Mouse (Mus musculus) lung, postnatal 0 days (tissue): Measurements from ENCODE around the gene Dclre1a. TPM values are rescaled to one million over a fixed set of nuclear protein-coding genes. Genes with fewer than 3 reads are reported as not detected.

Experiments
- ATAC-seq: fragments of 200-750 bp; cut with Nextera tagmentation; 2 replicates; pipeline ENCODE4 v1.8.0; 2017; ENCODE audit warnings: moderate library complexity
- DNase-seq: peaks from one replicate; pipeline ENCODE4 v3.0.0-alpha.2; 2016; ENCODE audit warnings: low spot score
- H3K27ac ChIP-seq: fragments of 300-500 bp; sonication (generic); 2 replicates; pipeline ENCODE4 v1.5.1; 2014; ENCODE audit warnings: antibody characterized with exemption, mild to moderate bottlenecking, low read length, mixed read lengths
- H3K27me3 ChIP-seq: fragments of 300-500 bp; sonication (generic); replicated peaks from 2 replicates; pipeline ENCODE4 v1.6.1; 2014; ENCODE audit warnings: low read length, mixed read lengths; ENCODE audit not compliant: insufficient read depth
- H3K36me3 ChIP-seq: fragments of 300-500 bp; sonication (generic); 2 replicates; pipeline ENCODE4 v1.6.1; 2014; ENCODE audit warnings: low read length, mixed read lengths; ENCODE audit not compliant: insufficient read depth
- H3K4me1 ChIP-seq: fragments of 300-500 bp; sonication (generic); 2 replicates; pipeline ENCODE4 v1.6.1; 2014; ENCODE audit warnings: antibody characterized with exemption, low read depth, low read length, mixed read lengths; ENCODE audit not compliant: insufficient read depth
- H3K4me2 ChIP-seq: fragments of 300-500 bp; sonication (generic); replicated peaks from 2 replicates; pipeline ENCODE4 v1.6.1; 2014; ENCODE audit warnings: low read depth, mild to moderate bottlenecking, low read length, moderate library complexity, mixed read lengths
- H3K4me3 ChIP-seq: fragments of 300-500 bp; sonication (generic); 2 replicates; pipeline ENCODE4 v1.5.1; 2014; ENCODE audit warnings: low read depth, low read length
- H3K9ac ChIP-seq: fragments of 300-500 bp; sonication (generic); replicated peaks from 2 replicates; pipeline ENCODE4 v1.6.1; 2014; ENCODE audit warnings: low read depth, mild to moderate bottlenecking
- H3K9me3 ChIP-seq: fragments of 300-500 bp; sonication (generic); 2 replicates; pipeline ENCODE4 v1.6.1; 2016; ENCODE audit warnings: low read length, mixed read lengths
- CTCF ChIP-seq: IDR thresholded peaks from 2 replicates; pipeline ENCODE4 v1.5.1; 2016; ENCODE audit warnings: antibody characterized with exemption, mild to moderate bottlenecking
- EP300 ChIP-seq: IDR thresholded peaks from 2 replicates; pipeline ENCODE4 v1.6.1; 2016; ENCODE audit warnings: antibody characterized with exemption, mild to moderate bottlenecking, control low read depth
- WGBS: fragments of 180-500 bp; shearing (Covaris S2); extraction: QIAGEN DNeasy Blood & Tissue Kit; methylation state at CpG from one replicate; pipeline ENCODE4 v1.1.7; 2014; 5-methylcytosine and 5-hydroxymethylcytosine counted together
- polyA plus RNA-seq: library from polyadenylated mRNA; unstranded; fragments of >200 nt; fragmentation: Nextera tagmentation; extraction: Ambion mirVana; gene quantifications from 2 replicates; pipeline ENCODE4 v1.2.1, GENCODE M21; 2015

The Dclre1a gene
- polyA plus RNA-seq, 1 experiment from 2014 or later = 16.7 TPM

DNA sequence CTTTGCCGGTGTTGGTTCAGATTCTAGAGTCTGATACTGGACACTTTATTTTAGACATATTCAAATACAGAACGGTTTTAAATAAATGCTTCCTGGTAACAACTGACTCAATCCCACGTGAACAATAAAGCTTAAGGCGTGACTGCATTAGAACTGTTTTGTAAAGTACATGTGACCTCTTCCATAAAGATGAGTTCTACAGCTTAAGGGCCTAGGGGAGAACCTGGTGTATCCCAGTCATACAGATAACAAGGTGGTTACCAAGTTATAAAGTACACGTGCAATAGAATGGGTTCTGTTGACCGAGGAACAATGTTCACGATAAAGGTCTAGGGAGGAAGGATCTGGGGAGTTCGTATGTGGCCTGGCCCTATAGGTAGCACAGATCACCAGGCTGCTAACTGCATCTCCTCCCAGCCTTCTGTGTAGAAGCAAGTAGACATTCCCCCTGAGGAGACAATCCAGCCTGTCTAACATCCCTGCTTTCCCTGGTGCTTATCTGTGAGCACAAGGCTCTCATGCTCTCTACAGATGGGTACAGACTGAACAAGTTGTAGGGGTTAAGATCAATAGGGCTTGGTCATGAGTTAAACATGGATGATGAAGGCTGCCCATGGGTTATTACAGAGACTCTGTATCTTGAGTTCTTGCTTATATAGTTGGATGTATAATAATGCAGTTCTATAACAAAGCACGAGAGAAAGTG lies 14.6 kb upstream of the Dclre1a start:
- Histone ChIP-seq H3K4me1 (no peaks in the 10 kb centered on the region), H3K4me3 (no peak overlapping the region), H3K36me3 (no peaks in the 10 kb centered on the region), H3K9me3 (no peaks in the 10 kb centered on the region), H3K27me3 (no peaks in the 10 kb centered on the region), H3K9ac (no peak overlapping the region), H3K4me2 (no peak overlapping the region), H3K27ac (no peak overlapping the region)
- 84% methylated on average over 9 of the region's 9 CpGs for WGBS
- TF ChIP-seq CTCF (no peak), EP300 (no peak)
- ATAC-seq (no peak), DNase-seq (no peak)

DNA sequence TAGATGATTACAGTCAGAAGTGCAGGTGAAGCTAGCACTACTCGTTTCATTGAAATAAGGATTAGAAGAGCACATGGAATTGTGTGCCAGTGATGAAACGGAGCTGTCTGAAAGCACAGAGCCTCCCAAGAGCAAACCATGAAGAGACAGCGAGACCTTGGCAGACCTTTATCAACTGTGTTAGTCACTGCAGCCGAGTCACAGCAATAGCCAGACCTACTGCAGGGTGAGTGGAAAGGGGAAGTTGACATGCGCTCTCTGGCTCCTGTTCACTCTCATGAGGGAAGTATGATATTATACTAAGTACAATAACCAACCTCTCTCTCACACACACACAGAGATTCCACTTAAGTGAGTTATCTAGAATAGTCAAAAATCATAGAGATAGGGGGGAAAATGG lies 8.0 kb upstream of the Dclre1a start:
- TF ChIP-seq EP300 (no peak), CTCF (no peak)
- Histone ChIP-seq H3K27ac (no peak overlapping the region), H3K36me3 (peaks cover 7% of the 10 kb centered on the region), H3K4me1 (no peaks in the 10 kb centered on the region), H3K27me3 (no peaks in the 10 kb centered on the region), H3K9ac (no peak overlapping the region), H3K4me2 (no peak overlapping the region), H3K9me3 (no peaks in the 10 kb centered on the region), H3K4me3 (no peak overlapping the region)
- WGBS = 61% methylated on average over 5 of the region's 5 CpGs
- ATAC-seq (no peak), DNase-seq (peak; percentile 48)

DNA sequence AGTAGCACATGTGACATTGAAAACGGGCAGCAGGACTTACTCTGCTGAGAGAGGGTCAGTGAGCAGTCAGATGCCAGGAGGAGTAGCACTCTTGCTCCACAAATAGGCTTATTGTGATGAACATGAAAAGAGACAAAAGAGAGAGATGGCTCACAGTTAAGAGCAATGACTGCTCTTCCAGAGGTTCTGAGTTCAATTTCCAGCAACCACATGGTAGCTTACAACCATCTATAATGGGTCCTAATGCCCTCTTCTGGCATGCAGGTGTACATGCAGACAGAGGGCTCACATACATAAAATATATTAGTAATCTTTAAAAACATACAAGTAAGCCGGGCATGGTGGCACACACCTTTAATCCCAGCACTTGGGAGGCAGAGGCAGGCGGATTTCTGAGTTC lies 5.2 kb upstream of the Dclre1a start:
- Histone ChIP-seq H3K4me2 (no peak overlapping the region), H3K9me3 (no peaks in the 10 kb centered on the region), H3K9ac (no peak overlapping the region), H3K4me3 (no peak overlapping the region), H3K27ac (no peak overlapping the region), H3K4me1 (0 out of 2 replicates have a peak, but pooled peaks cover 3% of the 10 kb centered on the region), H3K27me3 (no peaks in the 10 kb centered on the region), H3K36me3 (peaks cover 7% of the 10 kb centered on the region)
- no peak for TF ChIP-seq EP300
- TF ChIP-seq CTCF = no peak
- ATAC-seq (no peak), DNase-seq (no peak)
- WGBS = 97% methylated on average over 3 of the region's 3 CpGs

DNA sequence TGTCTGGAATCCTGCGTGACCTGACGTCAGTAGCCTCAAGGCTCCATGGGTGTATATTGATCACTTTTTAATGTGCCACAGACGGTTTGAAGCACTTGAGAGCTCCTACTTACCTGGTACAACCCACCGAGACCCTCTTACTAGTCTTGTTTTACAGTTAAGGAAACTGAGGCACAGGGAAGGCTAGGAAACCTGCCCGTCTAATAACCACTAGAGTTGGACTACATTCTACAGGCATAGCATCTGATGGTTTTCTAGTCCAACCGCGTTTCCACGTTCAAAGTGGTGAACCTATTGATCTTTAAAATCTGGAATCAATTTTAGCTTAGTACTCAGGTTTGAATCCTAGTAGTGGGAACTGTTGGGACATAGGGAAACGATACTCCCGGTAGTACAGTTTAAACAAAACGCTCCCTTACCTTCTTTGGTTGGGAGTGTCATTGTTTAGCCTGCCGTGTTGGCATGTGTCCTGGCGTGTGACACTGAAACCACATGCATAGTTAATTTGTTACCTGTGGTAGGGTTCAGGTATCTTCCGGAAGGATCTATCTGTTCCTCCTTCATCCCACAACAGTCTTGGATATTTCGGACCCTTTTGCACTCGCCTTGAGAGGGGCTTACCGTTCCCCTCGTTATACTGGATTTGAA lies 1.1 kb upstream of the Dclre1a start:
- H3K27ac ChIP-seq = peak overlapping the region; percentile 98
- peak overlapping the region; percentile 90 for H3K4me3 ChIP-seq
- H3K4me1 ChIP-seq = peaks cover 3% of the 10 kb centered on the region; the same call in 1 of the 2 replicates
- H3K9ac ChIP-seq = peak overlapping the region; percentile 93
- WGBS = 14% methylated on average over 18 of the region's 18 CpGs
- H3K9me3 ChIP-seq = no peaks in the 10 kb centered on the region
- no peak for TF ChIP-seq CTCF
- no peak for TF ChIP-seq EP300
- H3K4me2 ChIP-seq = peak overlapping the region; percentile 83
- DNase-seq (peak; percentile 58), ATAC-seq (no peak)
- H3K36me3 ChIP-seq = peaks cover 7% of the 10 kb centered on the region
- H3K27me3 ChIP-seq = no peaks in the 10 kb centered on the region

DNA sequence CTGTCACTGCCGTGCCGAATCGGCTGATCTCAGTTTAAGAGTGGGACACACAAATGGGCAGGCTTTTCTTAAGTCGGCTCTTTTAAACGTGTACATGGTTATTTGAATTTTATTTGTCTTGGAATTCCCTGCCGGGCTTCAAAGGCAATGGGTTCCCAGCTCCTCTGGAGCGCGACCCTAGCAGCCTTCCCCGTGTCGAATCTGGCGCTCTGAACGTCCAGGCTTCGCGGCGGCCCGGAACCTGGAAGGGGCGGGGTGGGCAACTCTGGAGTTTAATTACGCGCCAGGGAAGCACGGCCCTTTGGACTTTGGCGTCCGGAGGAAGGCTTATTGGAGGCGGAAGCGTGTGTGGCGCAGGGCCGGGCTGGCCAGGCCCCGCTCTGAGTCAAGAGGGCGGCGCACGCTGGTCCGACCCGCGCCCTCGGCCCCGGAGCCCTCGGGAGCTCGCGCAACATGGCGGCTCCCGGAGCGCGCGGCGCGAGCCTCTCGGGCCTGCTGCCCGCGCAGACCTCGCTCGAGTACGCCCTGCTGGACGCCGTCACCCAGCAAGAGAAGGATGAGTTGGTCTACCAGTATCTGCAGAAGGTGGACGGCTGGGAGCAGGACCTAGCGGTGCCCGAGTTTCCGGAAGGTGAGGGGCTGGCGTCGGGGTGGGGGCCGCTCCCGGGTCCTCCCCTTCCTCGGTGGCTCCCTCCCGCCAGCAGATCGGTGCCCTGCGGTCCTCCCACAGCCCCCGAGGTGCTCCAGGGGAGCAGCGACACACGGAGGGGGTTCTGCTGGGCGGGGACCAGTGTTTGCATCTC lies 409 bp upstream of the Dclre1a start, which contains the start of gene Nhlrc2:
Nhlrc2 (plus strand) TSS at position 32 of the 803 bp plus-strand sequence.
- H3K4me2 ChIP-seq = peak within 1 kb of the TSS; percentile 83
- H3K4me3 ChIP-seq = peak within 1 kb of the TSS; percentile 90
- no peaks in the 10 kb centered on the region for H3K9me3 ChIP-seq
- WGBS = under 1% methylated on average over 63 of the region's 69 CpGs
- H3K36me3 ChIP-seq = peaks cover 7% of the 10 kb centered on the region
- peaks cover 3% of the 10 kb centered on the region; the same call in 1 of the 2 replicates for H3K4me1 ChIP-seq
- ATAC-seq (peak; percentile 94), DNase-seq (peak; percentile 96)
- H3K27ac ChIP-seq = peak within 1 kb of the TSS; percentile 98
- TF ChIP-seq CTCF = no peak; the same call in 1 of the 2 replicates
- no peak for TF ChIP-seq EP300
- no peaks in the 10 kb centered on the region for H3K27me3 ChIP-seq
- peak within 1 kb of the TSS; percentile 93 for H3K9ac ChIP-seq

DNA sequence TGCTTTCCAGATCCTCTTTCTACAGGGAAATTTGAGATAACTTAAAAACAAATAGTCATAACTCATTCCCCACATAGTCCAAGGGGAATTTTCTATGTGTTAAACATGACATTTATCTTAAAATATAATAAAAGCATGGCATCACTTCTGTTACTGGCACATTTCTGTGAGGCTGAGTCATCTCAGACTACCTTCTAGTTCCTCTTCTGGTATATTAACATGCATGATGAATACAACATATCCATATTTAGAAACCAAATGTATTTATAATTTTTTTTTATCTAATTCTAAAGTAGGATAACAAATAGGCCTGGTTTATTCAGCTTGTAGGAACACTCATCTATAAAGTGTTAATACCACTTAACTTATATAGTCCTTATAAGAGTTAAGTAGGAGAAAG lies 2.0 kb downstream of the Dclre1a start:
- H3K27me3 ChIP-seq = no peaks in the 10 kb centered on the region
- H3K27ac ChIP-seq = no peak overlapping the region
- H3K4me2 ChIP-seq = no peak overlapping the region
- peaks cover 5% of the 10 kb centered on the region; the same call in 1 of the 2 replicates for H3K36me3 ChIP-seq
- ATAC-seq = no peak
- no peak overlapping the region for H3K9ac ChIP-seq
- no peaks in the 10 kb centered on the region for H3K9me3 ChIP-seq
- no peak overlapping the region for H3K4me3 ChIP-seq
- TF ChIP-seq EP300 = no peak
- no peak for TF ChIP-seq CTCF
- peaks cover 3% of the 10 kb centered on the region; the same call in 1 of the 2 replicates for H3K4me1 ChIP-seq
- DNase-seq = no peak
